Mouse (Mus musculus): Measurements from ENCODE around the gene Kbtbd7.
"Not testable (repeated sequence)": the region's sequence is repeated elsewhere in the genome, so short reads cannot be mapped to it uniquely, and the experiment has no call there.

The Kbtbd7 gene

DNA sequence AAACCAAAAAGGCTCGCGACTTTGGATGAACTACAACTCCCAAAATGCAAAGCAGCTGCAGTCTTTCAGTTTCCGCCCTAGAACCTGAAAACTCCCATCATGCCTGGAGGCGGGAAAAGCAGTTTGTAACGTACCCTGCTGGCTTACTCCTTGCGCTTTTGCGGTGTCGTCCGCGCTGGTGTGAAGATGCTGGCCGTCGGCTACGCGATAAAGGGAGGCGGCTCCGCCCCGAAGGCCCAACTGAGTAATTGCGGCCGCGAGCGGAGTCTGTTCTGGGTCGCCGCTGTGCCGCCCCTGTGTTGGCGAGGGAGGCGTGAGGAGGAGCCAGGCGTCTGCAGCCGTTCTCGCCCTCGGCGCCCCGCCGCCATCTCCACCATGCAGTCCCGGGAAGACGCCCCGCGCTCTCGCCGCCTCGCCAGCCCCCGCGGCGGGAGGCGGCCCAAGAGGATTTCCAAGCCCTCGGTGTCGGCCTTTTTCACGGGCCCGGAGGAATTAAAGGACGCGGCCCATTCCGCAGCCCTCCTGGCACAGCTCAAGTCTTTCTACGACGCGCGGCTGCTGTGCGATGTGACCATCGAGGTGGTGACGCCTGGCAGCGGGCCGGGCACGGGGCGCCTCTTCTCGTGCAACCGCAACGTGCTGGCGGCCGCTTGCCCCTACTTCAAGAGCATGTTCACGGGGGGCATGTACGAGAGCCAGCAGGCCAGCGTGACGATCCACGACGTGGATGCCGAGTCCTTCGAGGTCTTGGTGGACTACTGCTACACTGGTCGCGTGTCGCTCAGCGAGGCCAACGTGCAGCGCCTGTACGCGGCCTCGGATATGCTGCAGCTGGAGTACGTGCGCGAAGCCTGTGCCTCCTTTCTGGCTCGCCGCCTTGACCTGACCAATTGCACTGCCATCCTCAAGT is 25.6 kb downstream of the Kbtbd7 start, which contains the start of gene Kbtbd6:
TSS of gene Kbtbd6 (plus strand) at position 155 of the 910 bp plus-strand sequence.
- DNase-seq: peak; percentile 75 to 81

DNA sequence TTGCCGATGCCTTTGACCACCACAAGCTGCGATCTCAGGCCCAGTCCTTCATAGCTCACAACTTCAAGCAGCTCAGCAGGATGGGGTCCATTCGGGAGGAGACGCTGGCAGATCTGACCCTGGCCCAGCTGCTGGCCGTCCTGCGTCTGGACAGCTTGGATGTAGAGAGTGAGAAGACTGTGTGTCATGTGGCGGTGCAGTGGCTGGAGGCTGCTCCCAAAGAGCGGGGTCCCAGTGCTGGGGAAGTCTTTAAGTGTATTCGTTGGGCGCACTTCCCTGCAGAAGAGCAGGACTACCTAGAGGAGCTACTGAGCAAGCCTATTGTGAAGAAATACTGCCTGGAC is 26.3 kb downstream of the Kbtbd7 start:
- not testable (repeated sequence) for DNase-seq

DNA sequence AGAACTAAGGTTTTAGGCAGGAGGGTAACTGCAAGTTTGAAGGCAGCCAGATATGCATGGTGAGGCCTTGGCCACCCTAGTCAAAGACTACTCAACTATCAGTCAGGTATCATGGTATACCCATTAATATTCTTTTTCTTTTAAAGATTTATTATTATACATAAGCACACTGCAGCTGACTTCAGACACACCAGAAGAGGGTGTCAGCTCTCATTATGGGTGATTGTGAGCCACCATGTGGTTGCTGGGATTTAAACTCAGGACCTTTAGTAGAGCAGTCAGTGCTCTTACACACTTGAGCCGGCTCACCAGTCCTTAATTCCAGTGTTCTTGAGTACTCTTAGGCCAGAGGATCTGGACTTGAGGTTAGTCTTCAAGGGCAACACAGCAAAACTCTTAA is 34.1 kb downstream of the Kbtbd7 start:
- no peak for DNase-seq

DNA sequence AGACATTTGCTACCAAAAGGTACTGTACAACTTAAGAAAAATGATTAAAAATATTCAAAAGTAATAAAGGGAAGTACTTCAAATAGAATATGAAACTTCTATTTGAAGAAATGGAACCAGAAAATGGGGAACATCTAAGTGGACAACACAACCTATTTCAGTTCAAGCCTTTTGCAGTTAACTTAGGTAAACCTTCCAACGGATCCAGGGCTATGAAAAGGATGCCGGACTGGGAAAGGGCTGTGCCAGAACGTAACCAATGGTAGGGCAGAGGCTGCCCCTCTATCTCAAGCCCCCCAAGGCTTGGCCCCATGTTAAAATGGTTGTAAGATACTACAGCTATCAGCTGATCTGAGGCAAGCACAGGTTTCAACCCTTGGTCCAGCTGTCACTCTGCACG is 34.7 kb downstream of the Kbtbd7 start:
- DNase-seq: no peak

DNA sequence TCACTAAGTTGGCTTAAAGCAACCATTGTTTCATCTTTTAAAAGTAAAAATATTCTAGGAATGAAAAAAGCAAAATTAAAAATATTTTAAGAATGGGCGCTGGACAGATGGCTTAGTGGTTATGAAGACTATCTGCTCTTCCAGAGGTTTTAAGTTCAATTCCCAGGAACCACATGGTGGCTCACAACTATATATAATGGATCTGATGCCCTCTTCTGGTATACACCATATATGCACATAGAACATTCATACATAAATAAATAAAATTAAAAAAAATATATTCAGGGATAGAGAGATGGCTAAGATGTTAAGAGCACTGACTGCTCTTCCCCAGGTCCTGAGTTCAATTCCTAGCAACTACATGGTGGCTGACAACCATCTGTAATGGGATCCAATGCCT is 39.3 kb downstream of the Kbtbd7 start:
- DNase-seq: no peak

DNA sequence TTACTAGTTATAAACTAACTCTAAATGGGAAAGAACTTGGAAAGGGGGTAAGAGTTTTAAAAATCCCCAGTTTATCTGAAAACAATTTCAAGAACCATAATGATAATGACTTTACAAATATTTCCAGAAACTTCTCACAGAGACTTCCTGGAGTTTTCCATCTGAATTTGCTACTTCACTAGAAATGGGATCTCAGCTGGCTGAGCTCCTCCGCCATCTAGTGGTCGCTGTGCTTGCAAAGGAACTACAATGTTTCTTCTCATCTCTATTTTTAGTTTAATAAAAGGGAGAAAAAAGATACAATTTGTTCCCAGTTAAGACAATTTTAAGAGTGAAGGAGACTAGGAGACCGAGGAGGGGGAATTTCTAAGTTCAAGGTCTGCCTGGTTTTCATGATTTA is 41.3 kb downstream of the Kbtbd7 start:
- peak in 1 of 2 experiments; percentile 68 for DNase-seq

DNA sequence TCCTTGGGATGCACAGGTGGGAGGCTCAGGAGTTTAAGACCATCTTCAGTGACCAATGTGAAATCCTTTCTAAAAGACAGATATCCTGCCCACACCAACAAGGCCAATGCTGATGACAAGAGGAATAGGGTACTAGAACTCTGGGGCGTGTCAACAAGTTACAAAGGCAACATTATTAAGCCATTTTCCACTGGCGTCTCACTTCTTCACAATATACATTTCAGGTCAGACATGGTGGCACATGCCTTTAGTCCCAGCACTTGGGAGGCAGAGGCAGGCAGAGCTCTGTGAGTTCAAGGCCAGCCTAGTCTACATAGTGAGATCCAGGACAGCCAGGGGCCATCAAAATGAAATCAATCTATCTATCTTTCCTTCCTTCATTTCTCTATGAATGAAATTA is 47.1 kb downstream of the Kbtbd7 start:
- no peak for DNase-seq

Data from kidney, adult 8-10 months (tissue).